Comparison of ENCODE assay signal across 7 mouse cellular contexts in genomic region chr11:29173706-29174436, GRCm38 (mm10). TPM values are rescaled to one million over a fixed set of nuclear protein-coding genes. Genes with fewer than 3 reads are reported as not detected.
DNase-seq lines count a peak whose midpoint lies in the region; ATAC-seq and TF ChIP-seq lines count a peak whose summit lies in the region.

No protein-coding gene starts in this region.

- peaks cover 4% of the 10 kb centered on the region; the same call in 1 of the 2 replicates for H3K4me1 ChIP-seq in lung, embryonic 14.5 days (ENCODE audit: insufficient read depth)
- H3K4me1 ChIP-seq in cortical plate, adult 2 months (ENCODE audit: control insufficient read depth, insufficient read depth, low read length), result peaks cover 3% of the 10 kb centered on the region; the same call in 1 of the 2 replicates
- peaks cover 16% of the 10 kb centered on the region for H3K4me1 ChIP-seq in neural tube, embryonic 13.5 days (replicated peaks)

- peak overlapping the region; percentile 98 for H3K27ac ChIP-seq in lung, embryonic 14.5 days (ENCODE audit: low read depth)
- no peak overlapping the region for H3K27ac ChIP-seq in cortical plate, adult 2 months (ENCODE audit: insufficient read depth, low read length)
- peak overlapping the region; percentile 98 for H3K27ac ChIP-seq in neural tube, embryonic 13.5 days (replicated peaks)

- no peak for TF ChIP-seq POLR2A in cortical plate, adult 2 months (IDR thresholded peaks at IDR 0.05; ENCODE audit: extremely low read depth, insufficient read depth, low read length)

- TF ChIP-seq CTCF in lung, embryonic 14.5 days (IDR thresholded peaks at IDR 0.05; ENCODE audit: low read depth), result no peak
- no peak for TF ChIP-seq CTCF in cortical plate, adult 2 months (IDR thresholded peaks at IDR 0.05; ENCODE audit: extremely low read depth, insufficient read depth, low read length)

- no peaks in the 10 kb centered on the region for H3K9me3 ChIP-seq in lung, embryonic 14.5 days (ENCODE audit: low read depth, low read length)
- H3K9me3 ChIP-seq in neural tube, embryonic 13.5 days, result no peaks in the 10 kb centered on the region

- 2% methylated on average over 13 of the region's 13 CpGs for WGBS in lung, embryonic 14.5 days
- 8% methylated on average over 13 of the region's 13 CpGs for WGBS in neural tube, embryonic 13.5 days

- peaks cover 2% of the 10 kb centered on the region; the same call in 1 of the 2 replicates for H3K36me3 ChIP-seq in lung, embryonic 14.5 days (ENCODE audit: insufficient read depth)
- H3K36me3 ChIP-seq in neural tube, embryonic 13.5 days, result 0 out of 2 replicates have a peak, but pooled peaks cover 2% of the 10 kb centered on the region

- H3K4me2 ChIP-seq in lung, embryonic 14.5 days, result peak overlapping the region; percentile 87
- peak overlapping the region; percentile 88 for H3K4me2 ChIP-seq in neural tube, embryonic 13.5 days

- peak overlapping the region; percentile 96 for H3K4me3 ChIP-seq in lung, embryonic 14.5 days (ENCODE audit: low read depth, low read length)
- H3K4me3 ChIP-seq in cortical plate, adult 2 months (ENCODE audit: insufficient read depth, low read length), result peak overlapping the region; percentile 71
- H3K4me3 ChIP-seq in neural tube, embryonic 13.5 days, result peak overlapping the region; percentile 97

- no peaks in the 10 kb centered on the region for H3K27me3 ChIP-seq in lung, embryonic 14.5 days (ENCODE audit: insufficient read depth, low read length)
- no peaks in the 10 kb centered on the region for H3K27me3 ChIP-seq in neural tube, embryonic 13.5 days

- DNase-seq in lung, embryonic 14.5 days, result peak; percentile 15
- no peak for DNase-seq in lung, postnatal 10 days
- peak; percentile 50 for DNase-seq in induced T-regulatory cell, adult 2 months (ENCODE audit: low read depth)
- no peak for DNase-seq in T-cell, adult 2 months (ENCODE audit: low spot score)

- peak overlapping the region; percentile 99 for H3K9ac ChIP-seq in lung, embryonic 14.5 days
- H3K9ac ChIP-seq in neural tube, embryonic 13.5 days, result peak overlapping the region; percentile 97

- no peak for ATAC-seq in lung, embryonic 14.5 days (ENCODE audit: insufficient read depth)
- ATAC-seq in neural tube, embryonic 13.5 days (ENCODE audit: low read depth), result no peak
- ATAC-seq in erythroid progenitor cell, adult 5-6 weeks (replicated peaks; ENCODE audit: low FRiP score, poor library complexity, severe bottlenecking), result no peak

RNA-seq across cellular contexts. Expression of gene Ppp4r3b, which starts 1.2 kb away (rescaled TPM):
- polyA plus RNA-seq in lung, embryonic 14.5 days (2014; fragmentation: Nextera tagmentation; extraction: Ambion mirVana), result 80.7 and 84.6 TPM in 2 replicates
- polyA plus RNA-seq in cortical plate, adult 2 months (2012; rRNA removed), result 17.3 and 18.4 TPM in 2 replicates
- polyA plus RNA-seq in neural tube, embryonic 13.5 days (2015; fragmentation: Nextera tagmentation; extraction: Ambion mirVana), result 80.8 and 82.7 TPM in 2 replicates
- total RNA-seq in erythroid progenitor cell, adult 5-6 weeks (2015; ENCODE audit: low replicate concordance), result 44.4 and 103 TPM in 2 replicates
- total RNA-seq in erythroid progenitor cell, adult 5-6 weeks (2017; ENCODE audit: low replicate concordance), result 96.8 and 108 TPM in 2 replicates

RNA-seq across cellular contexts. Expression of gene Pnpt1, which starts 43.3 kb away (rescaled TPM):
- polyA plus RNA-seq in lung, embryonic 14.5 days (2014; fragmentation: Nextera tagmentation; extraction: Ambion mirVana), result 42.0 and 43.2 TPM in 2 replicates
- 19.2 and 21.0 TPM in 2 replicates for polyA plus RNA-seq in cortical plate, adult 2 months (2012; rRNA removed)
- polyA plus RNA-seq in neural tube, embryonic 13.5 days (2015; fragmentation: Nextera tagmentation; extraction: Ambion mirVana), result 29.9 and 30.8 TPM in 2 replicates
- total RNA-seq in erythroid progenitor cell, adult 5-6 weeks (2015; ENCODE audit: low replicate concordance), result 24.9 and 42.3 TPM in 2 replicates
- 26.3 and 35.0 TPM in 2 replicates for total RNA-seq in erythroid progenitor cell, adult 5-6 weeks (2017; ENCODE audit: low replicate concordance)

Comparison
In these comparisons a context has a peak if more than half of its experiments do, and no peak if none do; other contexts are left out.
1. DNase-seq: peak in lung, embryonic 14.5 days (single experiment) and induced T-regulatory cell, adult 2 months (single experiment); none in lung, postnatal 10 days (single experiment) and T-cell, adult 2 months (single experiment).
2. Peak in every context shown above with its lines, with median percentiles within 50 percentile points of each other: H3K4me3 ChIP-seq.